Mouse (Mus musculus): ENCODE data around the gene Gtdc1. TPM values are rescaled to one million over a fixed set of nuclear protein-coding genes. Genes with fewer than 3 reads are reported as not detected.
"Not testable (repeated sequence)": the region's sequence is repeated elsewhere in the genome, so short reads cannot be mapped to it uniquely, and the experiment has no call there.

Gene Gtdc1
- polyA plus RNA-seq, 1 experiment from 2014 or later = 24.8 TPM

- peaks cover 2% of the 10 kb centered on the region; the same call in 1 of the 2 replicates for H3K4me1 ChIP-seq (ENCODE audit: control insufficient read depth, insufficient read depth, low read length)
- peak overlapping the region; percentile 33 for H3K4me2 ChIP-seq (ENCODE audit: low read length)
- H3K9me3 ChIP-seq (ENCODE audit: control insufficient read depth, low read length) = no peaks in the 10 kb centered on the region
- no peak overlapping the region for H3K27ac ChIP-seq (replicated peaks; ENCODE audit: low read depth, low read length)
- H3K4me3 ChIP-seq (replicated peaks; ENCODE audit: low read depth, low read length) = no peak overlapping the region
- 61% methylated on average over 5 of the region's 5 CpGs for WGBS
- DNase-seq (peak; percentile 38), ATAC-seq (ENCODE audit: low FRiP score, low TSS enrichment) (no peak)
- H3K36me3 ChIP-seq (ENCODE audit: control insufficient read depth, insufficient read depth, low read length) = no peaks in the 10 kb centered on the region
- no peaks in the 10 kb centered on the region for H3K27me3 ChIP-seq (ENCODE audit: control insufficient read depth, insufficient read depth, low read length)
- H3K9ac ChIP-seq (replicated peaks; ENCODE audit: low read length) = no peak overlapping the region
Measured at GRCm38 (mm10) chr2:44633064-44633463, 294.4 kb downstream of the Gtdc1 start.

- ATAC-seq (ENCODE audit: low FRiP score, low TSS enrichment) = peak; percentile 85
- 12% methylated on average over 10 of the region's 10 CpGs for WGBS
- H3K9ac ChIP-seq (replicated peaks; ENCODE audit: low read length) = no peak overlapping the region
- H3K36me3 ChIP-seq (ENCODE audit: control insufficient read depth, insufficient read depth, low read length) = no peaks in the 10 kb centered on the region
- no peak overlapping the region for H3K27ac ChIP-seq (replicated peaks; ENCODE audit: low read depth, low read length)
- peak; percentile 83 for DNase-seq
- no peaks in the 10 kb centered on the region for H3K9me3 ChIP-seq (ENCODE audit: control insufficient read depth, low read length)
- H3K4me3 ChIP-seq (replicated peaks; ENCODE audit: low read depth, low read length) = no peak overlapping the region
- no peaks in the 10 kb centered on the region for H3K4me1 ChIP-seq (ENCODE audit: control insufficient read depth, insufficient read depth, low read length)
- H3K27me3 ChIP-seq (ENCODE audit: control insufficient read depth, insufficient read depth, low read length) = no peaks in the 10 kb centered on the region
- H3K4me2 ChIP-seq (ENCODE audit: low read length) = peak overlapping the region; percentile 33
Measured at GRCm38 (mm10) chr2:44632584-44632983, 294.9 kb downstream of the Gtdc1 start.

- WGBS = 61% methylated on average over 3 of the region's 3 CpGs
- H3K9ac ChIP-seq (replicated peaks; ENCODE audit: low read length) = no peak overlapping the region
- H3K9me3 ChIP-seq (ENCODE audit: control insufficient read depth, low read length) = no peaks in the 10 kb centered on the region
- H3K4me3 ChIP-seq (replicated peaks; ENCODE audit: low read depth, low read length) = no peak overlapping the region
- H3K27ac ChIP-seq (replicated peaks; ENCODE audit: low read depth, low read length) = no peak overlapping the region
- H3K36me3 ChIP-seq (ENCODE audit: control insufficient read depth, insufficient read depth, low read length) = no peaks in the 10 kb centered on the region
- no peaks in the 10 kb centered on the region for H3K4me1 ChIP-seq (ENCODE audit: control insufficient read depth, insufficient read depth, low read length)
- ATAC-seq (ENCODE audit: low FRiP score, low TSS enrichment) (no peak), DNase-seq (no peak)
- no peaks in the 10 kb centered on the region for H3K27me3 ChIP-seq (ENCODE audit: control insufficient read depth, insufficient read depth, low read length)
- H3K4me2 ChIP-seq (ENCODE audit: low read length) = no peak overlapping the region
Measured at GRCm38 (mm10) chr2:44631064-44631463, 296.4 kb downstream of the Gtdc1 start.

GRCm38 (mm10) chr2:44628778-44629177 is 298.7 kb downstream of the Gtdc1 start:
- H3K4me1 ChIP-seq (ENCODE audit: control insufficient read depth, insufficient read depth, low read length) = no peaks in the 10 kb centered on the region
- no peak overlapping the region for H3K4me2 ChIP-seq (ENCODE audit: low read length)
- H3K9ac ChIP-seq (replicated peaks; ENCODE audit: low read length) = no peak overlapping the region
- H3K27me3 ChIP-seq (ENCODE audit: control insufficient read depth, insufficient read depth, low read length) = no peaks in the 10 kb centered on the region
- H3K9me3 ChIP-seq (ENCODE audit: control insufficient read depth, low read length) = no peaks in the 10 kb centered on the region
- H3K4me3 ChIP-seq (replicated peaks; ENCODE audit: low read depth, low read length) = no peak overlapping the region
- no peak for DNase-seq
- ATAC-seq (ENCODE audit: low FRiP score, low TSS enrichment) = no peak
- 96% methylated on average over 1 of the region's 1 CpGs for WGBS
- no peak overlapping the region for H3K27ac ChIP-seq (replicated peaks; ENCODE audit: low read depth, low read length)
- H3K36me3 ChIP-seq (ENCODE audit: control insufficient read depth, insufficient read depth, low read length) = no peaks in the 10 kb centered on the region

GRCm38 (mm10) chr2:44625154-44625553 is 302.3 kb downstream of the Gtdc1 start:
- no peaks in the 10 kb centered on the region for H3K4me1 ChIP-seq (ENCODE audit: control insufficient read depth, insufficient read depth, low read length)
- no peak overlapping the region for H3K9ac ChIP-seq (replicated peaks; ENCODE audit: low read length)
- H3K4me2 ChIP-seq (ENCODE audit: low read length) = no peak overlapping the region
- no peaks in the 10 kb centered on the region for H3K36me3 ChIP-seq (ENCODE audit: control insufficient read depth, insufficient read depth, low read length)
- H3K27me3 ChIP-seq (ENCODE audit: control insufficient read depth, insufficient read depth, low read length) = no peaks in the 10 kb centered on the region
- WGBS = 55% methylated on average over 3 of the region's 3 CpGs
- DNase-seq = no peak
- no peak overlapping the region for H3K27ac ChIP-seq (replicated peaks; ENCODE audit: low read depth, low read length)
- no peaks in the 10 kb centered on the region for H3K9me3 ChIP-seq (ENCODE audit: control insufficient read depth, low read length)
- ATAC-seq (ENCODE audit: low FRiP score, low TSS enrichment) = no peak
- no peak overlapping the region for H3K4me3 ChIP-seq (replicated peaks; ENCODE audit: low read depth, low read length)

GRCm38 (mm10) chr2:44622471-44622870 is 305.0 kb downstream of the Gtdc1 start:
- ATAC-seq (ENCODE audit: low FRiP score, low TSS enrichment) = no peak
- no peaks in the 10 kb centered on the region for H3K4me1 ChIP-seq (ENCODE audit: control insufficient read depth, insufficient read depth, low read length)
- no peaks in the 10 kb centered on the region for H3K9me3 ChIP-seq (ENCODE audit: control insufficient read depth, low read length)
- H3K27me3 ChIP-seq (ENCODE audit: control insufficient read depth, insufficient read depth, low read length) = no peaks in the 10 kb centered on the region
- no peak overlapping the region for H3K4me2 ChIP-seq (ENCODE audit: low read length)
- H3K9ac ChIP-seq (replicated peaks; ENCODE audit: low read length) = no peak overlapping the region
- no peaks in the 10 kb centered on the region for H3K36me3 ChIP-seq (ENCODE audit: control insufficient read depth, insufficient read depth, low read length)
- H3K4me3 ChIP-seq (replicated peaks; ENCODE audit: low read depth, low read length) = no peak overlapping the region
- H3K27ac ChIP-seq (replicated peaks; ENCODE audit: low read depth, low read length) = no peak overlapping the region
- 91% methylated on average over 3 of the region's 3 CpGs for WGBS
- no peak for DNase-seq

GRCm38 (mm10) chr2:44599653-44600052 is 327.8 kb downstream of the Gtdc1 start:
- not testable (repeated sequence) for H3K9ac ChIP-seq (replicated peaks; ENCODE audit: low read length); ATAC-seq (ENCODE audit: low FRiP score, low TSS enrichment); H3K36me3 ChIP-seq (ENCODE audit: control insufficient read depth, insufficient read depth, low read length); H3K27me3 ChIP-seq (ENCODE audit: control insufficient read depth, insufficient read depth, low read length); DNase-seq; H3K27ac ChIP-seq (replicated peaks; ENCODE audit: low read depth, low read length); H3K4me3 ChIP-seq (replicated peaks; ENCODE audit: low read depth, low read length); H3K9me3 ChIP-seq (ENCODE audit: control insufficient read depth, low read length); H3K4me2 ChIP-seq (ENCODE audit: low read length); H3K4me1 ChIP-seq (ENCODE audit: control insufficient read depth, insufficient read depth, low read length)
- WGBS = 96% methylated on average over 3 of the region's 3 CpGs

GRCm38 (mm10) chr2:44594276-44594675 is 333.2 kb downstream of the Gtdc1 start:
- H3K4me1 ChIP-seq (ENCODE audit: control insufficient read depth, insufficient read depth, low read length) = no peaks in the 10 kb centered on the region
- H3K4me3 ChIP-seq (replicated peaks; ENCODE audit: low read depth, low read length) = no peak overlapping the region
- H3K4me2 ChIP-seq (ENCODE audit: low read length) = no peak overlapping the region
- no peaks in the 10 kb centered on the region for H3K27me3 ChIP-seq (ENCODE audit: control insufficient read depth, insufficient read depth, low read length)
- no peak overlapping the region for H3K9ac ChIP-seq (replicated peaks; ENCODE audit: low read length)
- DNase-seq (no peak), ATAC-seq (ENCODE audit: low FRiP score, low TSS enrichment) (no peak)
- H3K9me3 ChIP-seq (ENCODE audit: control insufficient read depth, low read length) = no peaks in the 10 kb centered on the region
- no peak overlapping the region for H3K27ac ChIP-seq (replicated peaks; ENCODE audit: low read depth, low read length)
- H3K36me3 ChIP-seq (ENCODE audit: control insufficient read depth, insufficient read depth, low read length) = no peaks in the 10 kb centered on the region
- 74% methylated on average over 1 of the region's 1 CpGs for WGBS

GRCm38 (mm10) chr2:44590881-44591280 is 336.6 kb downstream of the Gtdc1 start:
- H3K27ac ChIP-seq (replicated peaks; ENCODE audit: low read depth, low read length) = no peak overlapping the region
- H3K27me3 ChIP-seq (ENCODE audit: control insufficient read depth, insufficient read depth, low read length) = no peaks in the 10 kb centered on the region
- H3K9ac ChIP-seq (replicated peaks; ENCODE audit: low read length) = no peak overlapping the region
- H3K36me3 ChIP-seq (ENCODE audit: control insufficient read depth, insufficient read depth, low read length) = no peaks in the 10 kb centered on the region
- 61% methylated on average over 4 of the region's 4 CpGs for WGBS
- no peak overlapping the region for H3K4me3 ChIP-seq (replicated peaks; ENCODE audit: low read depth, low read length)
- no peaks in the 10 kb centered on the region for H3K9me3 ChIP-seq (ENCODE audit: control insufficient read depth, low read length)
- DNase-seq (no peak), ATAC-seq (ENCODE audit: low FRiP score, low TSS enrichment) (no peak)
- no peaks in the 10 kb centered on the region for H3K4me1 ChIP-seq (ENCODE audit: control insufficient read depth, insufficient read depth, low read length)
- H3K4me2 ChIP-seq (ENCODE audit: low read length) = no peak overlapping the region

All from midbrain, embryonic 14.5 days (tissue).